Mouse (Mus musculus): ENCODE measurements around the gene Nav2. TPM values are rescaled to one million over a fixed set of nuclear protein-coding genes. Genes with fewer than 3 reads are reported as not detected.
A peak's percentile ranks its signal among the peaks of the same experiment; 100 is the strongest.

The Nav2 gene
- polyA plus RNA-seq, 1 experiment, result 48.9 TPM

DNA sequence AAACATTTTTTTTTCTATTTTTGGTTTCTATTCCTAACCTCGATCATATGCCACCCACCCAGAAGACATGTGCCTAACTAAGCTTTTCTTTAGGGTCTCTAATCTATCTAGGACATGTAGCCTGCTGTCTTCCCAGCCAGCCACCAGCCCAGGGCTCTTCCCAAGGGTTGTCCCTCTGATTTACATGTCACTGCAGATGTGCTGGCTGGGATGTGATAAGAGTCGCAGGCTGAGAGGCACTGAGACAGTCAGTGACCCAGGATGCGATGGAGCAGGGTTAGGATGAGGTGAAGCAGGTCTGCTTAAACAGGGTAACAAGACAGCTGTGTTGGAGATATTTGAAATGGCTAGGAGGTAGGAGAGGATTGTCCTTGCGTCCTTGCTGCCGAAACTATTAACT, 401.2 kb downstream of the Nav2 start:
- DNase-seq (ENCODE audit: extremely low spot score in 1 of 2, low spot score in 1 of 2), result no peak

DNA sequence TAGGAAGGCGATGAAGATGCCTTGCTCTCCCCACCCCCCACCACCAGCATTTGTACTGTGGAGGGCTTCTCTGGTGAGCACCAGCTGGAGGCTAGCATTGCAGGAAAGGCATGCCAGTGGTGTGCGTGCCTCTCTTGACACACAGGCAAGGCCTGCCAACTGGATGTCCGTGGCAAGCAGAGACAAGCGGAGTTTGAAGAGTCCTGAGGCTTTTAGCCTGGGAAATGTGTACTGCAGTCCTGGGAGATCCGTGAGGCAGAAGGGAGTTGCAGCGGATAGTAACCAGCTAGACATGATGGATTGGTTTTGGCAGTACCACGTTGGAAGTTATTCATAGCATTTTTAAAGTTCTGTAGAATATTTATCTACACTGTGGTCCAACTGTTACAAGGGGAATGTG, 405.4 kb downstream of the Nav2 start:
- no peak for DNase-seq (ENCODE audit: extremely low spot score in 1 of 2, low spot score in 1 of 2)

DNA sequence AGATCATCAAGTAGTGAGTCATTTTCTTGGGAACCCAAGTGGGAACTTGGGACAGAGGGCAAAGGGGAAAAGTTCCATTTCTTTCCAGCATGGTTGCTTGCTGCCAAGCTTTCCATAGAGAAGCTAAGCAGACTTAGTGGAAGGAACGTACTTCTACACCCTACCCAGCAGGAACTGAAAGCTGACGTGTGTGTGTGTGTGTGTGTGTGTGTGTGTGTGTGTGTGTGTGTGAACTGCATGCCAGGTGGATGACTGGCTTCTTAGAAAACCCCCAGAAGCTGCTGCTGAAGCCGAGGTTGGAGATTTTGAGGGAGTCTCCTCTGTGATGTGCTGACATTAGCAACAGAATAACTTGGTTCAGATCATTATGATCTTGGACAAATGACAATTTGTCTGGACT, 406.5 kb downstream of the Nav2 start:
- DNase-seq (ENCODE audit: extremely low spot score in 1 of 2, low spot score in 1 of 2), result no peak

DNA sequence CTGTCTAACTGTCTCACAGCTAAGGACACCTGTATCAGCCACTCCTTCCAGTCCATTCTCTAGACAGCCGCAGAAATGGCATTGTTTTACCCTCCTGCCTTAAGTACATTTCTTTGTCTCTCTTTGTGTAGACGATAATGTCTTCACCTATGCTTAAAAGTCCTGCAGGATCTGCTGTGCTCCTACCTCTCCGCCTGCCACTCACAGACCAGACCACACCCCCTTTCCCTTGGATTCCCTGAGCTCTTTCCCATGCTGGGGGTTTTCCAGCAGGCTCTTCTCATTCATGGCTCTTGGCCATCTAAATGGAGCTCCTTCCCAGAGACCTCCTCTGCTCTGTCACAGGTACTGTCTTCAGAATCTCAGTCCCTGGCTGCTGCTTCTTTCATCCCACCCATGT, 408.1 kb downstream of the Nav2 start:
- DNase-seq (ENCODE audit: extremely low spot score in 1 of 2, low spot score in 1 of 2), result no peak

DNA sequence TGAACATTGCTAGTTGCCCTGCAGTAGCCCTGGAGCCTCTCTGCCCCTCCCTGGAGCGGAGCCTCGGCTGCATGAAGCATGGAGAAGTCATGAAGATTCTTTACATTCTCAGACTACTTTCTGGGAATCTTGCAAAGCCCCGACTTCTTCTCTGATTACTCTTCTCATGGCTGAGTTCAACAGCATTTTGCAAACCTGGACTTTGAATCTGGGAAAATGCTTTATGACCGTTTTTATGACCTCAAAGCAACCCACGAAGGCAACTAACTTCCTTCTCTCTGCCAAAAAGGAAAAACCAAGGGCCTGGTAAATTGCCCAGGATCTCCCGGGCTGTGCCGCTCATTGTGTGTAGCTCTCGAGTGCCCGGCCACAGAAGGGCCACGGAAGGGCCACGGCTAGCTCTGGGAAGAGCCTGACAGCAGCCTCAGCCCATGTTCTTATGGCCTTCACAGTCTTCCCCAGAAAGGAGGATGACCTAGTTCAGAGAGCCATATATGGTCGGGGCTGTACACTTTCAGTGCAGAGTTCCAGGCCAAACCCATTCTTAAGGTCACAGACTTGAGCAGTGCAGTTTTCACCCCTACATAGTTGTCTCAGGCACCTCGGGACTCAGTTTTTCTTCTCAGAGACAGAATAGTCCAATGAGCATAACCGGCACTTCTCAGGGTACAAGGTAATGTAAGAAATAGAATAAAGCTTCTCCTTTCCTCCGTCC, 409.8 kb downstream of the Nav2 start:
- DNase-seq (ENCODE audit: extremely low spot score in 1 of 2, low spot score in 1 of 2), result no peak

DNA sequence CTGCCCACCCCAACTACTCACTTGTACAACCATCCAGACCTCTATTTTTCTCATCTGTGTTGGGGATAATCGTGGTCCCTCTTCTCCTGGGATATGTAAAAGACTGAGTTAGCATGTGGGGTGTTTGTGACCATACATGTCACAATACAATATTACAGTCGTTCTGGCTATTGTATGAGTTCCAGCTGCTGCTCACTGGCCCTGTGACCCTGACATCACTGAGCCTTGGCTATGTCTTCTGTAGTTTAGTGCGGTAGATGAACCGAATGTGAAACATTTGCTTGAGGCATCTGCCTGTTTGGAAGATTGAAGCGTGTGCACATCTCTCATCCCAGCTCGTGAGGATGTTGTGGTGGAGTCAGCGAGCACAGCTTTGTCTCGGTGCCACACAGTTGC, 410.4 kb downstream of the Nav2 start:
- no peak for DNase-seq (ENCODE audit: extremely low spot score in 1 of 2, low spot score in 1 of 2)

DNA sequence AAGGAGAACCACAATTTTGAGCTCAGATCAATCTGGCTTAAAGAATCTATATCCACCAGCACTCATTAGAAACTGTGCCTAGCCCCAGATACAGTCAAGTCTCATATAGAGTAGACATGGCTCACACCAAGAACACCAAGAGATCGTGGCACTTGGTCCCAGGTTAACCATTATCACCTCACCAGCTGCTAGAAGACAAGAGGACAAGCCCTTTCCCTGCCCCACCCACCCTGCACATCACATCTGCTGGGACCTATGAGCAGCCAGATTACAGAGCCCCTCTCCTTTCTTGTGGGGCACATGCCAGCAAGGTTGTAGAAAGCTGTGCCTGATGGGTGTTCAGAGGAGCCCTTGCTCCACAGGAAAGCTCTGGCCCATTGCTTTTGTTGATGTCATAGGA, 411.5 kb downstream of the Nav2 start:
- no peak for DNase-seq (ENCODE audit: extremely low spot score in 1 of 2, low spot score in 1 of 2)

DNA sequence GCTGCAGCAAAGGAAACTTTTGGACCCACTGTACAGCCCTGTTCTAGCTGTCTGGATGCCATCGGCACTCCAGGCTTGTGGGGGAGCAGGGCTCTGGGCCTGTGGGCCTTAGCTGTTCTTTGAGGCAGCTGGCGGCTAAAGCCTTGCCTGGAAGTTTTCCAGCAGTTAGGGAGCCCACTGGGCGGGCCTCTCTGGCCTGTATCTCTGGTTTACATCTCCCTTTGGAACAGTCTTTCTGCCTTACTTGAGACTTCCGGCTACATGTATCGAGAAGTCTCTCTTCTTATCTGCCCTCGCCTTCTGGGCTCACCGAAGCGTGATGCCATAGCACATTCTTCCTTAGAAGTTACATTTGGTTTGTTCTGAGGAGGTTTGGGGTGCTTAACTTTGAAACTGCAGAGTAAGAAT, 412.6 kb downstream of the Nav2 start:
- no peak for DNase-seq (ENCODE audit: extremely low spot score in 1 of 2, low spot score in 1 of 2)

DNA sequence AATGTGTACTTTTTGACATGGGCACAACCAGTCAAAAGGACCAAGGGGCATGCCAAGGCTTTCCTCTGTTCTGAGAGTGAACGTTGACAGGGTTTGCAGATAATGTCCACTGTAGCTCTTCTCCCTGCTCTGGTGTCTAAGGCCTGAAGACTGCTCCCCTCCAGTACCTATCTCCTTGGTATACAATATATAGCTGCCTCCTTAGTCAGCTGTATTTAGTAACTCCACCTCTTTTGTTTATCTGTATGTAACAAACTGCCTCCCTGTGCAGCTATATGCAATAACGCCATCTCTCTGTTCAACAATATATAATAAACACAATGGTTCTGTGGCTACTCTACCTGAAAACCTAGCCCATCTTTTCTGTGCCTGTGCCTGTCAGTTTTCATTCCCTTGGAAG, 413.7 kb downstream of the Nav2 start:
- no peak for DNase-seq (ENCODE audit: extremely low spot score in 1 of 2, low spot score in 1 of 2)

DNA sequence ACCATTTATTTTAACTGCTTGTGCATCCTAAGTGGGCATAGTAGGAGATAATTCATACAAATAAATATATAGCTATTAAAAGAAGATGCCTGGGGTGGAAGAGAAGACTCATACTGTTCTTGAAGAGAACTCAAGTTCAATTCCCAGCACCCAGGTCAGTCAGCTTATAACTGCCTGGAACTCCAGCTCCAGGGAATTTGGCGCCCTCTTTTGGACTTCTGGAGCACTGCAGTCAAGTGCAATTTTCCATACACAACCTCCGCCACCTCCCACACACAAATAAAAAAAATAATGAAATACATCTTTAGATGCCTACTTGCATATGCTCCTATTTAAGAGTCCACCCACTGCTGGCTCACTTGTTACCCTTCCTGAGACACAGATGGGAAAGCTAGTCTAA, 416.1 kb downstream of the Nav2 start:
- peak in 1 of 2 experiments; percentile 36 for DNase-seq (ENCODE audit: extremely low spot score in 1 of 2, low spot score in 1 of 2)

DNA sequence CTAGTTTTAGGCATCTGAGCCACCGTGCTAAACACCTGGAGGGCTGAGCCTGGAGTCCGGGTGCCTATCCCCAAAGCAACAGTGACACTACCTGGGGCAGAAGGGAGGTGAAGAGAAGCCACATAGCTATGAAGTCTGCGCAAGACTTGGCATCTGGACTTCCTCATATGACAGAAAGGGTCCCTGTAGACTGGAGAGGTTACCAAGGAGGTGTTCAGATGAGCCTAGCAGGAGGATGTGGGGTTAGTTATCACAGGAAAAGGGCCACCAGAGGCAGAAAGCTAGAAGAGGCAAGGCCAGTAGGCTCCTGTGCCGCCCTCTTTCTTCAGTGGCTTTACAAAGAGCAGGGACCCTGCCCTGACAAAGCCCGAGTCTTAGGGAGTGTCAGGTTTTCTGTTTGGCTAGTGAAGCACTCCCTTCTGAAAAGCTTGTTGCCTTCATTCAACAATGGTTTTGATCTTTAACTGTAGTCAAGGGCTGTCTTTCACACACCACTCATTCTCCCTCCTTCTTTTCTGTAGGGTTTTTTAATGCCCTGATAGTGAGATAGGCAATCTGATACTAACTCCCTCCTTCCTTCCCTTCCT, 417.7 kb downstream of the Nav2 start:
- DNase-seq (ENCODE audit: extremely low spot score in 1 of 2, low spot score in 1 of 2), result no peak

DNA sequence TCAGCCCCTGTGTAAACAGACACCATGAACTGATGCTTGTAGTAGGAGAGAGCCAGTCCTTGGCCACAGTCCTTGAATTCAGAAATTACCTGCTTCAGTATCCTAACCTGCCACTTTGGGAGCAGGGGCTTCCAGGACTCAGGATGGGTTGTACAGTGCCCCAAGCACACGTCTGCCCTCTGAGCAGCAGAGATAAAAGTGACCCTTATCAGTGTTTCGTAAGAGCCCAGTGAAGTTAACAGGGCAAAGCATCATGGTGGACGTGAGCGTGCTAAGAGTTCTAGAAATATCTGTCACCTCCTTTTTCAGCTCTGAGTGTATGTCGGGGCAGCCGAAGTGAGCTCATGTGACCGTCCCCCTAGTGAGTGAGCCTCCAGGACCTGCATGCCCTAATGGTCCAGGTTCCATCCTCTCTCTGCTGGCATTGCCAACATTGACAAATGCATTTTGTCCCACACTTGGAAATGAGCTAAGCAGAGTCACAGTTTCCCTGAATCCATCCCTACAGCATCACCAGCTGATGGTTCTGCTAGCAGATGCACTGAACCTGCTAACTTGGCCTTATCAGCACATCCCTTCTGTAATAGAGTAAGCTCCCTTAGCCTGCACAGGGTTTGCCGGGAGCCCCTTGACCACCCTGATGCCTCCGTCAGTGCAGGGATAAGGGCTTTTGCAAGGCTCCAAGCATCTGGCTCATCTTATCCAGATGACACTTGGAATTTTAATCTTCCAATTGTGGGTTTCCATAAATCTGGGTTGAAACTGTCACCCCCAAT, 418.6 kb downstream of the Nav2 start:
- no peak for DNase-seq (ENCODE audit: extremely low spot score in 1 of 2, low spot score in 1 of 2)

DNA sequence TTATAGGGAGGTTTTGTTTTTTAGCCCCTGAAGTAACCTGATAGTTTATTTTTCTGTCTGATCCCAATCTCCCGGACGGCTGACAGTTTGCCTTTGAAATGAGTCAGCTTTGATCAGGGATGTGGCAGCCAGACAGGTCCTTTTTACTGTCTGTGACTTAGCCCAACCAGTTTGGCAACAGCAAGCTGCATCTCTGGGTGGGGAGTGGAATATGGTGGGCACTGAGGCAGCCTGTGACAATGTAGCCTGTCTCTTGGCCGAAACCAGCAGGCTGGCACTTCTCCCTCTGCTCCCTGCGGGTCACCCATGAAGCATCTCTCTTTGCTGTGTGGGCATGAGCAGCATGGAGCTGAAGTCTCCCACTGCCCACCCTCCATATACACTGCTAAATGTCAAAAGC, 421.7 kb downstream of the Nav2 start:
- DNase-seq (ENCODE audit: extremely low spot score in 1 of 2, low spot score in 1 of 2), result no peak

DNA sequence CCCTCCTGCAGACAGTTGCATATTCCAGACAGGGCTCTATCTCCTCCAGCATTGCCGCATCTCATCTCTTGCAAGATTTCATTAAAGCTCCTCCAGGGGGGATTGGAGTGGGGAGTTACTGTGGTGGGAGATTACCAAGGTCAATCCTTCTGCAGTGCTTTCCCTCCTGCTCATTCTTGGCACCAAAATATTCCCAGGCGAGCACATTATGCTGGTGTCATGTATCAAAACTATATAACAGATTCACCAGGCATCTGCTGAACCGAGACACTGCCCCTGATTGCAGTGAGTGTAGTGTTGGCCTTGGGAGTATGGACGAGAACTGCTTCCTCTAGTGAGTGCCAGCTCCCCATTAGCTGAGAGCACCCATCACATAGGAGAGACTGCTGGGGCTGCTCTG, 423.4 kb downstream of the Nav2 start:
- no peak for DNase-seq (ENCODE audit: extremely low spot score in 1 of 2, low spot score in 1 of 2)

DNA sequence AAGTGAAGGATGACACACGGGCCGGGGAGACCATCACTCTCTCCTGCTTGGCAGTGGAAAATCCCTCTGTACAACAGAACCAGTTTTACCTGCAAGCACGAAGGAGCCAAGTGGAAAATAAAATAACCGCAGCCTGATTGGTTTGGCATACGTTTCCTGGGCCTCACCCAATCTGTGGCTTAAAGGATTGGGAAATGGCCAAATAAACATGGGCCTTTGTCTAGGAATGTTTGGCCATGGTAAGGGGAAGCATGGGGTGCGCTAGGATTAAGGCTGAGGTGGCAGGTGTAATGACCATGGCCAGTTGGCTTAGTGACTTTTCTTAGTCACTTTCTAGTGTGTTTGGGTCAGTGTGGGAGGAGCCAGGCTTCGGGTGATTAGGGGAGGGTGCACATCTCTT, 424.1 kb downstream of the Nav2 start:
- DNase-seq (ENCODE audit: extremely low spot score in 1 of 2, low spot score in 1 of 2), result no peak

DNA sequence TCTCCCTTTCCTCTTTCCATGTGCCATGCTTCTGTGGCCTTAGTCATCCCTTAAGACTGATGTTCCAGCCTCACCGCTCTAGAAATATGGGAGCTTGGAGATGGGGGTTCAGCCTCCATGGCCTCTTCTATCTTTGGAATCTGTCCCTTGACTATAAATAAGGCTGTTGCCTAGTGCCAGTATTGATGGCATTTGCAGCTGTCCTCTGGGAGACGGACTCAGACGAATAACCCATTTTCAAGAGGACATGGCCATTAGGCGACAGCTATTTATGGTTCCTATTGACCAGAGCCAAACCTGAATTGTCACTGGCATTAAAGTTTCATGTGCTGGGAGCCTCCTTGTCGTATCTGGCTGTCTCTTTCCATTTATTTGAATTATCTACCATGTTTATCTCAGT, 425.6 kb downstream of the Nav2 start:
- DNase-seq (ENCODE audit: extremely low spot score in 1 of 2, low spot score in 1 of 2), result no peak

DNA sequence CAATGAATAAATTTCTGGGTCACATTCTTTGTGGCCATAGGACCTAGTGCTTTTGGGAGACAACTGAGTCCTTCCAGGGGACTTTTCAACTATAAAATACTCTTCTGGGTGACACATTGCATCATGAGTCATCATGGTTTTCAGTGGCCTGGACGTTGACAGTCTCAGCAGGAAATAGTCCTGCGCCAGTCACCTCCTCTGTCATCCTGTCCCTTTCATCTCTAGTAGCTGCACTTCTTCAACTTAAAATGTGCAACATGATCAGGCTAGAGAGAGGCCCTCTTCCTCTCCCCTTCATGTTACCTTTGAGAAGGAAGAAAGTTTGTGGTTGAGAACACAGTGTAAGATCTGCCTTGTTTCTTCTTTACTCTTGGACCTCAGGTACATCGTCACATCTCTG, 426.5 kb downstream of the Nav2 start:
- no peak for DNase-seq (ENCODE audit: extremely low spot score in 1 of 2, low spot score in 1 of 2)

DNA sequence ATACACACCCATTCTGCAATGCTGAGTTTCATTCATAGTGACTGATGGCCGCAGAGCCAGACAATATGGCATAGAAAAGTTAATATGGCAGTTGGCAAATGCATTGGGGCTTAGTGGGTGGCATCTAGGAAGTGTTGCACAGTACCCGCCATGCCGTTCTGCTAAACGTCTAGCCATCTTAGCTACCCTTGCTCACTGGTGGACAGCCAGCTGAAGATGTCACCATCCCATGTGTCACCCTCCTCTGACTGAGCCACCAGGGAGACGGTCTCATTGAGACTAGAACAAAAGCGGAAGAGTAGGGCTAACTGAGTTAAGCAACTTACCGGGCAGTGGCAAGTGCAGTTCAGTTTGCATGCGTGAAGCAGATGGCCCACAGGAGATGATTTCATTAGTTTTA, 428.2 kb downstream of the Nav2 start:
- DNase-seq (ENCODE audit: extremely low spot score in 1 of 2, low spot score in 1 of 2), result no peak

DNA sequence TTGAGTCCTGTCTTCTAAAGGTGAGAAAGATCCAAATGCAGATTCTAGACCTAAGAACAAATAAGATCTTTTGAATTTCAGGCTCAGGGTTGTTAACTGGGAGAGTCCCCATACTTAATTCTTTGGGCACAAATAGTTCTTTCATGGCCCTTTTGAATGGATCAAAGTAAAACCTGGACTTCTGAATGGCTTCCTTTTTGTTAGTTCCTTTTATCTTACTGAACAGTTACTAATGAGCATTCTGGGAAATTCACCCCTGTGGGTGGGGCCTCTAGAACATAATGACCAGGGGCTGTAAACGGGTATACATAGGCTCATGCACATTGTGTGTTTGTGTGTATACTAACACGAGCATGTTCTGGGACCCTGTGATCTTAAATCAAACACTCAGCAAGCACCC, 429.2 kb downstream of the Nav2 start:
- no peak for DNase-seq (ENCODE audit: extremely low spot score in 1 of 2, low spot score in 1 of 2)

DNA sequence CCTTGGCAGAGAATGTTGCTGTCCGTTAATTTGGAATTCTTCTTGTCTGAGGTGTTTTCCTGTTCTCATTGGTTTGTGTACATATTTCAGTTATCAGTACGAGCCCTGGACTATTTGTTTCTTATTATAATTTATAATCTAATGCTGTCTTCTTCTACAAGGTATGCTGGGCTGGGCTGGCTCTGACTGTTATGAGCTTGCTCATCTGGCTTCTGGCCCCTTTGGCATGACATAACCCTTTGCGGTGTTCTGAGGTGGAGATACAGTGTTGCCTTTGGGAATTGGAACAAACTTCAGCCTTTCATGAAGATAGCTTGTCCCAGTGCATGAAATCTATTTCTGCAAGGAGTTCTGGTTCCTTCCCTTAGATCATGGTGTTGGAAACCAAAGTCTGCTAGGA, 431.4 kb downstream of the Nav2 start:
- DNase-seq (ENCODE audit: extremely low spot score in 1 of 2, low spot score in 1 of 2), result no peak

DNA sequence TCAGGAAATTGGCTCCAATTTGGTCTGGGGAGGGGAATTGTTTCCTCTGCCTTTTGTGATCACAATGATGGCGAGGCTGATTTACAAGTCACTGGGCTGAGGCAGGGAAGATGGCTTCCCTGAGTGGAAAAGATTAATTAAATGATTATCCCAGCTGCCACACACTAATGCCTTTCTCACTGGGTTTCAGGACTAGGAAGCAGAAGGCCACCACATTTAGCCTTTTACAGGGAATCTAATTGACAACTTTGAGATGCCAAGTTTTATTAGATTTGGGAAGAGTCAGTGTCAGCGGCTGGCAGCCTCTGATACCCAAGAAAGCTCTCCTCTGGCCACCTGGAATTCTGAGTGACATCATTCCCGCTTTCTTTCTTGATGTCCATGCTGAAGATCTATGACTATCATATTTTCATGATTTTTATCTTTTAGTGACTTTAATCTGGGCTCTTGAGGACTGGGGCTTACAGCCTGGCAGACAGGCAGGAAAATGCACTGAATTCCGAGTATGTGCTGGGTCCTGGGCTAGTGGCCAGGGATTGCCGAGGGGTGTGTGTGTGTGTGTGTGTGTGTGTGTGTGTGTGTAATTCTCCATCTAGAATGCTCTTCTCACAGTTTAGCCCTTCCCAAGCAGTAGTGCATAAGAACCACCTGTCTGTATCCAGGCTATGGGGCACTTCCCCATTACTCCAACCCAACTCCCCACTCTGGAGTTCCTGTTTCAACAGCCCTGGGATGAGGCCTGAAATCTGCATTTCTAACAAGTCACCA, 432.8 kb downstream of the Nav2 start:
- no peak for DNase-seq (ENCODE audit: extremely low spot score in 1 of 2, low spot score in 1 of 2)

Data from frontal cortex, adult 2 months (tissue).